Mouse (Mus musculus) adrenal gland, adult 18-20 months (tissue): ENCODE results near the gene Mcu. TPM values are rescaled to one million over a fixed set of nuclear protein-coding genes. Genes with fewer than 3 reads are reported as not detected.

Source experiments
- DNase-seq, 2 experiments: peaks; one replicate each; pipeline ENCODE4 v3.0.0; 2021 to 2022; ENCODE audit warnings: low spot score in 2 of 2
- total RNA-seq, 2 experiments: library from RNA; stranded (reverse); gene quantifications; 1 replicate in 1 of 2; 2 replicates in 1 of 2; pipeline ENCODE4 v1.2.3; 2021

The Mcu gene
- total RNA-seq, 2 experiments from 2014 or later, result 26.2 to 36.8 TPM

GRCm38 (mm10) chr10:59500225-59500624 is 116.3 kb downstream of the Mcu start:
- no peak for DNase-seq

GRCm38 (mm10) chr10:59497019-59497418 is 119.5 kb downstream of the Mcu start:
- DNase-seq, result no peak

- DNase-seq, result no peak
Measured at GRCm38 (mm10) chr10:59494917-59495316, 121.6 kb downstream of the Mcu start.

GRCm38 (mm10) chr10:59494044-59494443 is 122.4 kb downstream of the Mcu start:
- no peak for DNase-seq

GRCm38 (mm10) chr10:59490920-59491319 is 125.6 kb downstream of the Mcu start:
- no peak for DNase-seq

- DNase-seq, result no peak
Measured at GRCm38 (mm10) chr10:59489411-59489810, 127.1 kb downstream of the Mcu start.

GRCm38 (mm10) chr10:59487351-59487750 is 129.1 kb downstream of the Mcu start:
- no peak for DNase-seq

- no peak for DNase-seq
Measured at GRCm38 (mm10) chr10:59484318-59484717, 132.2 kb downstream of the Mcu start.

GRCm38 (mm10) chr10:59481381-59481780 is 135.1 kb downstream of the Mcu start:
- DNase-seq, result no peak

- DNase-seq, result no peak
Measured at GRCm38 (mm10) chr10:59470451-59470850, 146.0 kb downstream of the Mcu start.

- no peak for DNase-seq
Measured at GRCm38 (mm10) chr10:59467297-59467696, 149.2 kb downstream of the Mcu start.

- no peak for DNase-seq
Measured at GRCm38 (mm10) chr10:59466626-59467025, 149.9 kb downstream of the Mcu start.

- no peak for DNase-seq
Measured at GRCm38 (mm10) chr10:59465546-59465945, 150.9 kb downstream of the Mcu start.

- DNase-seq, result no peak
Measured at GRCm38 (mm10) chr10:59462307-59462706, 154.2 kb downstream of the Mcu start.

- DNase-seq, result no peak
Measured at GRCm38 (mm10) chr10:59459767-59460166, 156.7 kb downstream of the Mcu start.

- no peak for DNase-seq
Measured at GRCm38 (mm10) chr10:59454631-59455030, 161.9 kb downstream of the Mcu start.

- DNase-seq, result no peak
Measured at GRCm38 (mm10) chr10:59451839-59452238, 164.7 kb downstream of the Mcu start.

- no peak for DNase-seq
Measured at GRCm38 (mm10) chr10:59447546-59447945, 168.9 kb downstream of the Mcu start.

GRCm38 (mm10) chr10:59446911-59447437 is 169.5 kb downstream of the Mcu start:
- no peak for DNase-seq

- no peak for DNase-seq
Measured at GRCm38 (mm10) chr10:59444635-59445034, 171.9 kb downstream of the Mcu start.

GRCm38 (mm10) chr10:59444106-59444505 is 172.4 kb downstream of the Mcu start:
- DNase-seq, result no peak

- DNase-seq, result peak in 1 of 2 experiments; percentile 13
Measured at GRCm38 (mm10) chr10:59443212-59443611, 173.3 kb downstream of the Mcu start.

- DNase-seq, result no peak
Measured at GRCm38 (mm10) chr10:59441735-59442134, 174.8 kb downstream of the Mcu start, which contains the start of gene Oit3. Gene Oit3 (minus strand): TSS chr10:59441778.

GRCm38 (mm10) chr10:59440177-59440576 is 176.3 kb downstream of the Mcu start:
- DNase-seq, result no peak
